Mouse (Mus musculus) lung, embryonic 14.5 days (tissue): ENCODE measurements around the gene Sox30. TPM values are rescaled to one million over a fixed set of nuclear protein-coding genes. Genes with fewer than 3 reads are reported as not detected.

ENCODE experiments used
- ATAC-seq: fragments of 200-750 bp; cut with Nextera tagmentation; 2 replicates; pipeline ENCODE4 v1.8.0; 2017; ENCODE audit warnings: mild to moderate bottlenecking, moderate TSS enrichment, moderate library complexity; ENCODE audit not compliant: insufficient read depth
- DNase-seq: peaks from one replicate; pipeline ENCODE4 v3.0.0-alpha.2; 2015
- H3K27ac ChIP-seq: fragments of 300-500 bp; sonication (generic); 2 replicates; pipeline ENCODE4 v1.5.1; 2014; ENCODE audit warnings: low read depth, mild to moderate bottlenecking, moderate library complexity
- H3K27me3 ChIP-seq: fragments of 300-500 bp; sonication (generic); 2 replicates; pipeline ENCODE4 v1.6.1; 2014; ENCODE audit warnings: low read length, control low read depth; ENCODE audit not compliant: insufficient read depth
- H3K36me3 ChIP-seq: fragments of 300-500 bp; sonication (generic); 2 replicates; pipeline ENCODE4 v1.6.1; 2014; ENCODE audit warnings: control low read depth; ENCODE audit not compliant: insufficient read depth
- H3K4me1 ChIP-seq: fragments of 300-500 bp; sonication (generic); 2 replicates; pipeline ENCODE4 v1.6.1; 2014; ENCODE audit warnings: antibody characterized with exemption, control low read depth; ENCODE audit not compliant: insufficient read depth
- H3K4me2 ChIP-seq: fragments of 300-500 bp; sonication (generic); 2 replicates; pipeline ENCODE4 v1.6.1; 2014; ENCODE audit warnings: mild to moderate bottlenecking
- H3K4me3 ChIP-seq: fragments of 300-500 bp; sonication (generic); 2 replicates; pipeline ENCODE4 v1.5.1; 2014; ENCODE audit warnings: low read depth, low read length
- H3K9ac ChIP-seq: fragments of 300-500 bp; sonication (generic); 2 replicates; pipeline ENCODE4 v1.6.1; 2014
- H3K9me3 ChIP-seq: fragments of 300-500 bp; sonication (generic); 2 replicates; pipeline ENCODE4 v1.6.1; 2016; ENCODE audit warnings: low read depth, low read length, control low read depth
- CTCF ChIP-seq: IDR thresholded peaks from 2 replicates; pipeline ENCODE4 v1.5.1; 2016; ENCODE audit warnings: antibody characterized with exemption, low read depth
- WGBS: fragments of 180-500 bp; shearing (Covaris S2); extraction: QIAGEN DNeasy Blood & Tissue Kit; methylation state at CpG from one replicate; pipeline ENCODE4 v1.1.7; 2014; 5-methylcytosine and 5-hydroxymethylcytosine counted together
- polyA plus RNA-seq: library from polyadenylated mRNA; unstranded; fragments of >200 nt; fragmentation: Nextera tagmentation; extraction: Ambion mirVana; gene quantifications from 2 replicates; pipeline ENCODE4 v1.2.1, GENCODE M21; 2014

Sox30 gene
- polyA plus RNA-seq, 1 experiment from 2014 or later, result 0.09 TPM

DNA sequence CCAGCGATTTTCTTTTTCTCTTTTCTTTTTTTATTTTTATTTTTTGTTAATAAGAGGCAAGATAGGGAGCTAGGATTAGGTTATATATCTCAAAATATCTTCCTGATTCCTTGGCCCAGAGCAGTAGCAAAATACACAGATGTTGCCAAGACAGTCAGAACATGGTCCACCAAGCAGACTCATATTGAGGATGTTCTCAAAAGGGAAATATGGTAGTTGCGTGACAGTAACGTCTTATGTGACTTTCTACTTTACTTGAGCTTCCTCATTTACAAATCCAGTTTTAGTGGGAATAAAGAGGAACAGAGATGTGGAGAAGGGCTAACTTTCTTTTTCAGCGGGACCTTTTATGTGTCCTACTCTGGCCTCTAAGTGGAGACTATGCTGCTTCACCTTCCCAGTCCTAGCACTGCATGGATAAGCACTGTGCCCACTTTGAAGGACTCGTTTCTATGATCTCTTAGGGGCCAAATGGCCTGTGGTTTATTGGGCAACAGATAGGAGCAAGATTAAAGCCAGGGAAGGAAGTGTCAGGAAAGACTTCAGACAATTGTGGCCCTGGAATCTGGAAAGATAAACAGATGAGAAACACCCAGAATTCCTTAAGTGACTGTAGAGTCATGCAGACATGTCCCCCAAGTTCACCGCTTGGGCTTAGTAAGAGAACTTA lies 81.8 kb downstream of the Sox30 start:
- H3K4me2 ChIP-seq, result peak overlapping the region; percentile 13; the same call in 1 of the 2 replicates
- peak; percentile 49 for DNase-seq
- H3K36me3 ChIP-seq, result peaks cover 40% of the 10 kb centered on the region
- H3K27ac ChIP-seq, result peak overlapping the region; percentile 21; the same call in 1 of the 2 replicates
- H3K4me1 ChIP-seq, result peaks cover 45% of the 10 kb centered on the region
- WGBS, result 49% methylated on average over 6 of the region's 6 CpGs
- no peak for ATAC-seq
- no peak overlapping the region for H3K9ac ChIP-seq
- H3K9me3 ChIP-seq, result no peaks in the 10 kb centered on the region
- no peaks in the 10 kb centered on the region for H3K27me3 ChIP-seq
- no peak overlapping the region for H3K4me3 ChIP-seq
- no peak for TF ChIP-seq CTCF

DNA sequence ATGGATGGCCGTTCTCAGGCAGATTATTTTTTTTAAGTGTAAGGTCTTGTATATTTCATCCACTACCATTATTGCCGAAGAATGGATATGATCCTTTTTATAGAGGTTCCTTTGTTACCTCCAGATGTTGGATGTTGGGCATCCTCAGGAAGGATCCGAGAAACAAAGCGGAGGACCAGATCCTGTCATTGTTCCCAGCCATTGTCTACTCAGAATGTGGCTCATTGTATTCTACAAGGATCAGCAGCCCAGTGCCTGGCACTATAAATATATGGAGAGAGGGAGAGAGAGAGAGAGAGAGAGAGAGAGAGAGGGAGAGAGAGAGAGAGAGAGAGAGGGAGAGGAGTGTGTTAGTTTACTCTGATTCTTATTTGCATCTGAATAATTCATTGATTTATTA lies 82.5 kb downstream of the Sox30 start:
- no peak for TF ChIP-seq CTCF
- H3K27me3 ChIP-seq, result no peaks in the 10 kb centered on the region
- H3K9me3 ChIP-seq, result no peaks in the 10 kb centered on the region
- no peak for DNase-seq
- 57% methylated on average over 4 of the region's 4 CpGs for WGBS
- no peak overlapping the region for H3K4me3 ChIP-seq
- ATAC-seq, result no peak
- no peak overlapping the region; the same call in 1 of the 2 replicates for H3K4me2 ChIP-seq
- H3K9ac ChIP-seq, result no peak overlapping the region
- H3K4me1 ChIP-seq, result peaks cover 45% of the 10 kb centered on the region
- peaks cover 40% of the 10 kb centered on the region for H3K36me3 ChIP-seq
- peak overlapping the region; percentile 84; the same call in 1 of the 2 replicates for H3K27ac ChIP-seq

DNA sequence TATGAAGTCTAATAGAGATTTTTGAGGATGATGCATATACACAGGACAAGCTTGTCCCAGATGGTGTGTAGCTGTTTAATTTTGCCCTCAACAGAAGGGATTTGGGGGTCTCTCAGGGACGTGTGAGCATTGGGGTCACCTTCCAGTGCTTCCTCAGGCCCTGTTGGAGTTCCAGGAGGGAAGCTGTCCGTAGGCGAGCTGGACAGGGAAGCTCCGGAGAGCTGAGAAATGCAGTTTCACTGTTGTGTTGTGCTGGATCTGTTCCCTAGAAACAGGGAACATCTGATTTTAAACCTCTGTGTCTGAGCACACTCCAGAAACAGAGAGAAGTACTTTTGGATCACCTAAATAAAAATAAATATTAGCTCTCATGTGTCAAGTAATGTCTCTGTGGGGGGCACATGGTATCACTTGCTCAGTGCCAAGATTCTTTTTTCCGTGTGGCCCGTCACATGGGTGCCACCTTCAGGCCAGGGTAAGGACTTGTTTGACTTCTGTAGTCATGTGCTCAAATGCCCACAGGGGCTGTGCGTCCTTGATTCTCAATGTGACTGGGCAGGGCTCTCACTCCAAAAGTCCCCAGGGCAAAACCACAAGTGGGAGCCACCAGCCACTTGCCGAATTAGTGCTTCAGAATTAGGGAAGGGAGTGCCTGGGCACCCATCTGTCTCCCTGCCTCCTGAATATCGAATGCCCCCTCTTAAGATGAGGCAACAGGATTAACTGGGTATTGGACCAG lies 83.1 kb downstream of the Sox30 start:
- no peak for ATAC-seq
- WGBS, result 46% methylated on average over 9 of the region's 9 CpGs
- no peaks in the 10 kb centered on the region for H3K27me3 ChIP-seq
- no peak for DNase-seq
- H3K27ac ChIP-seq, result peak overlapping the region; percentile 84
- H3K36me3 ChIP-seq, result peaks cover 40% of the 10 kb centered on the region
- 0 out of 2 replicates have a peak overlapping the region, but pooled peaks have one; percentile 20 for H3K9ac ChIP-seq
- peaks cover 41% of the 10 kb centered on the region for H3K4me1 ChIP-seq
- H3K9me3 ChIP-seq, result no peaks in the 10 kb centered on the region
- TF ChIP-seq CTCF, result peak; percentile 35; the same call in 1 of the 2 replicates
- peak overlapping the region; percentile 25; the same call in 1 of the 2 replicates for H3K4me2 ChIP-seq
- no peak overlapping the region for H3K4me3 ChIP-seq

DNA sequence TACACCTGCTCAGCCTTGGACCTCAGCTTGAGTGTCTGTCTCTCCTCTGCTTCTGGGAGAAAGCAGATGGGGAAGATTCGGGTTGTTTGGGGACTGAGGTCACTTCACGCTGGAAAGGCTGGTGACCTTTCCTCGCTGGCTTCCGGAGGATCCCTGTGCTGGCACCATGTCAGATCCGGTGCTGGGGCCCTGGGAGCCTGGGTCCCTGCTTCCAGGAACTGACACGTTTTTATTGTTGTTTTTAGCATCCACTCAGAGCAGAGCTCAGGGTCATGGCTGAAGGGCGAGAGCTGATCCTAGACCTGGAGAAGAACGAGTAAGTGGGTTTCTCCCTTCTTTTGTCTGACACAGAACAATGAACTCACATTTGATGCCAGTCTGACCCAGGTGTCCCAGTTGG lies 84.7 kb downstream of the Sox30 start:
- H3K9ac ChIP-seq, result no peak overlapping the region

DNA sequence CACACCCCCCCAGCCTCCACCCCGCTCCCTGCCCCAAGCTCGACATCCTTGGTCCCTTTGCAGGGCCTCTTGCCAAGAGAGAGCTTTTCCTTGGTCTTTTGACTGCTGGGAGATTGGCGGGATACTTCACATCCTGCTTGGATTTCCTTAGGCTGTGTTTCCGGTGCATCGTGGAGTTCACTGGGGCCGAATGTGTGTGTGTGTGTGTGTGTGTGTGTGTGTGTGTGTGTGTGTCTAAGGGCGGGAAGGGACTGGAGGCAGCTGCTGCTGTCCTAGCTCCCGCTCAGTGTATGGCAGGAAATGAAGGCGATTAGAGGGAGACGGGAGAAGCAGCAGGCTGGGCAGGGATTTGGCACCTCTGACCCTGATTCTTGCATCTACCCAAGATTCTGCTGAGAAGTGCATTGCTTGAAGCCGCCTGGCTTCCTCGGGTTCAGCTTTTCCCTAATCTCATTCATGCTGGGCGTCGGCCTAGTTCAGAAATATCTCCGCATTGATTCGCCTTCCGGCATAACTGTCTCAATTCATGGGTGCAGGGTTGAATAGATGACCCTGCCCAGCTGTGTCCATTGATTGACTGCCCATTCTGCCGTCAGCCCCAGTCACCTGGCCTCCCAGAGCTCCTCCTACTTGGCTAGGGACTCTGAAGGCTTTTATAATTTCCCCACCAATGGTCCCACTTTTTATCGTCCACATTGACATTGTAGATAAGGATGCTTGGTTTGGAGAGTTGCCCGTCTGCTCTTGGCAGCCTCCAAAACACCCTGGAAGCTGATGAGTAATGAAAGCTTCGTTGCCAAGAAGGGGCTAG lies 85.3 kb downstream of the Sox30 start:
- H3K4me2 ChIP-seq, result peak overlapping the region; percentile 29; the same call in 1 of the 2 replicates
- peaks cover 54% of the 10 kb centered on the region for H3K4me1 ChIP-seq
- H3K27ac ChIP-seq, result peak overlapping the region; percentile 92
- WGBS, result 20% methylated on average over 21 of the region's 21 CpGs
- DNase-seq (peak; percentile 93), ATAC-seq (peak; percentile 93)
- H3K36me3 ChIP-seq, result peaks cover 40% of the 10 kb centered on the region
- no peaks in the 10 kb centered on the region for H3K27me3 ChIP-seq
- no peak for TF ChIP-seq CTCF
- H3K4me3 ChIP-seq, result no peak overlapping the region
- H3K9me3 ChIP-seq, result no peaks in the 10 kb centered on the region
- no peak overlapping the region for H3K9ac ChIP-seq

More for the DNA sequence above, 84.7 kb downstream of the Sox30 start:
- ATAC-seq (peak; percentile 15), DNase-seq (peak; percentile 59)
- 39% methylated on average over 8 of the region's 8 CpGs for WGBS
- Histone ChIP-seq H3K4me1 (peaks cover 48% of the 10 kb centered on the region), H3K36me3 (peaks cover 40% of the 10 kb centered on the region), H3K27ac (peak overlapping the region; percentile 92), H3K9me3 (no peaks in the 10 kb centered on the region), H3K4me2 (0 out of 2 replicates have a peak overlapping the region, but pooled peaks have one; percentile 15), H3K4me3 (no peak overlapping the region), H3K27me3 (no peaks in the 10 kb centered on the region)
- no peak for TF ChIP-seq CTCF

Other genes with a start within 250 kb of the Sox30 start
- 67.9 and 72.7 TPM in 2 replicates for gene Clint1, start 128.3 kb upstream of the Sox30 start, polyA plus RNA-seq
- 9.9 and 10.0 TPM in 2 replicates for gene Lsm11, start 35.4 kb upstream of the Sox30 start, polyA plus RNA-seq
- gene Thg1l, start 24.8 kb upstream of the Sox30 start, polyA plus RNA-seq, result 11.6 and 14.1 TPM in 2 replicates
- 4.9 and 6.1 TPM in 2 replicates for gene Gm12166, start 72.0 kb downstream of the Sox30 start, polyA plus RNA-seq
- gene Adam19, start 75.7 kb downstream of the Sox30 start, polyA plus RNA-seq, result 25.4 and 27.0 TPM in 2 replicates
- gene Nipal4, start 186.2 kb downstream of the Sox30 start, polyA plus RNA-seq, result 1.5 and 1.8 TPM in 2 replicates